Mouse (Mus musculus): Measurements from ENCODE around the gene Wfdc21.

- TF ChIP-seq CTCF (IDR thresholded peaks at IDR 0.05; ENCODE audit: low read depth, low read length), result no peak
- no peak for TF ChIP-seq POLR2A (IDR thresholded peaks at IDR 0.05; ENCODE audit: insufficient read depth, low read length)
- TF ChIP-seq EP300 (IDR thresholded peaks at IDR 0.05; ENCODE audit: insufficient read depth, low read depth, low read length), result no peak
These were observed 881 bp downstream of the Wfdc21 start for GRCm38 (mm10) chr11:83747376-83748265.

All from ES-Bruce4 (cell line).